Mouse (Mus musculus): Measurements from ENCODE around the gene Ghsr. TPM values are rescaled to one million over a fixed set of nuclear protein-coding genes. Genes with fewer than 3 reads are reported as not detected.

The Ghsr gene
- total RNA-seq, 1 experiment, result 0.13 TPM

- no peak for TF ChIP-seq CHD2 (IDR thresholded peaks at IDR 0.05; ENCODE audit: low read depth, low read length)
- no peak for TF ChIP-seq ZNF384 (IDR thresholded peaks at IDR 0.05; ENCODE audit: low read depth, low read length)
- TF ChIP-seq ZC3H11A (IDR thresholded peaks at IDR 0.05; ENCODE audit: borderline replicate concordance, low read depth, low read length), result 0 out of 2 replicates have a peak, but pooled peaks have one; percentile 23
- TF ChIP-seq HCFC1 (IDR thresholded peaks at IDR 0.05; ENCODE audit: borderline replicate concordance, insufficient read depth, low read length), result no peak
- Histone ChIP-seq H3K36me3 (ENCODE audit: control insufficient read depth, insufficient read depth, low read length, poor library complexity, severe bottlenecking) (no peaks in the 10 kb centered on the region), H3K4me1 (ENCODE audit: control insufficient read depth in 2 of 2, insufficient read depth in 2 of 2, low read length in 2 of 2, poor library complexity in 1 of 2) (no peaks in the 10 kb centered on the region), H3K4me3 (ENCODE audit: insufficient read depth in 1 of 2, low read depth in 1 of 2, low read length in 2 of 2, poor library complexity in 1 of 2, severe bottlenecking in 1 of 2) (no peak overlapping the region), H3K9me3 (ENCODE audit: control insufficient read depth, insufficient read depth, low read depth, low read length) (no peaks in the 10 kb centered on the region), H3K27ac (ENCODE audit: insufficient read depth, low read depth, low read length, poor library complexity, severe bottlenecking) (no peak overlapping the region), H3K9ac (ENCODE audit: insufficient read depth, low read depth, low read length, poor library complexity, severe bottlenecking) (no peak overlapping the region)
- DNase-seq (ENCODE audit: low read depth, low spot score), result peak; percentile 70
- in situ Hi-C loops (cut with MboI; ENCODE audit: low sequenced_read_pairs in 2 of 2, unreplicated experiment in 2 of 2), result no loop called here
These were observed 25.6 kb upstream of the Ghsr start for GRCm38 (mm10) chr3:27345526-27345925.

- in situ Hi-C loops (cut with MboI; ENCODE audit: low sequenced_read_pairs in 2 of 2, unreplicated experiment in 2 of 2), result no loop called here
- Histone ChIP-seq H3K9ac (ENCODE audit: insufficient read depth, low read depth, low read length, poor library complexity, severe bottlenecking) (no peak overlapping the region), H3K36me3 (ENCODE audit: control insufficient read depth, insufficient read depth, low read length, poor library complexity, severe bottlenecking) (no peaks in the 10 kb centered on the region), H3K9me3 (ENCODE audit: control insufficient read depth, insufficient read depth, low read depth, low read length) (no peaks in the 10 kb centered on the region), H3K4me1 (ENCODE audit: control insufficient read depth in 2 of 2, insufficient read depth in 2 of 2, low read length in 2 of 2, poor library complexity in 1 of 2) (no peaks in the 10 kb centered on the region), H3K4me3 (ENCODE audit: insufficient read depth in 1 of 2, low read depth in 1 of 2, low read length in 2 of 2, poor library complexity in 1 of 2, severe bottlenecking in 1 of 2) (no peak overlapping the region), H3K27ac (ENCODE audit: insufficient read depth, low read depth, low read length, poor library complexity, severe bottlenecking) (no peak overlapping the region)
- TF ChIP-seq ZC3H11A (IDR thresholded peaks at IDR 0.05; ENCODE audit: borderline replicate concordance, low read depth, low read length) (no peak), HCFC1 (IDR thresholded peaks at IDR 0.05; ENCODE audit: borderline replicate concordance, insufficient read depth, low read length) (no peak), CHD2 (IDR thresholded peaks at IDR 0.05; ENCODE audit: low read depth, low read length) (no peak), ZNF384 (IDR thresholded peaks at IDR 0.05; ENCODE audit: low read depth, low read length) (no peak), MAFK (IDR thresholded peaks at IDR 0.05; ENCODE audit: insufficient read depth, low read depth, low read length) (no peak)
- DNase-seq (ENCODE audit: low read depth, low spot score), result no peak
These were observed 22.7 kb upstream of the Ghsr start for GRCm38 (mm10) chr3:27348462-27348861.

GRCm38 (mm10) chr3:27351105-27351504 lies 20.0 kb upstream of the Ghsr start:
- Histone ChIP-seq H3K27ac (ENCODE audit: insufficient read depth, low read depth, low read length, poor library complexity, severe bottlenecking) (no peak overlapping the region), H3K4me3 (ENCODE audit: insufficient read depth in 1 of 2, low read depth in 1 of 2, low read length in 2 of 2, poor library complexity in 1 of 2, severe bottlenecking in 1 of 2) (no peak overlapping the region), H3K9ac (ENCODE audit: insufficient read depth, low read depth, low read length, poor library complexity, severe bottlenecking) (no peak overlapping the region), H3K4me1 (ENCODE audit: control insufficient read depth in 2 of 2, insufficient read depth in 2 of 2, low read length in 2 of 2, poor library complexity in 1 of 2) (no peaks in the 10 kb centered on the region), H3K9me3 (ENCODE audit: control insufficient read depth, insufficient read depth, low read depth, low read length) (no peaks in the 10 kb centered on the region), H3K36me3 (ENCODE audit: control insufficient read depth, insufficient read depth, low read length, poor library complexity, severe bottlenecking) (no peaks in the 10 kb centered on the region)
- in situ Hi-C loops (cut with MboI; ENCODE audit: low sequenced_read_pairs in 2 of 2, unreplicated experiment in 2 of 2), result no loop called here
- TF ChIP-seq CHD2 (IDR thresholded peaks at IDR 0.05; ENCODE audit: low read depth, low read length) (no peak), ZC3H11A (IDR thresholded peaks at IDR 0.05; ENCODE audit: borderline replicate concordance, low read depth, low read length) (no peak), ZNF384 (IDR thresholded peaks at IDR 0.05; ENCODE audit: low read depth, low read length) (no peak), MAFK (IDR thresholded peaks at IDR 0.05; ENCODE audit: insufficient read depth, low read depth, low read length) (no peak), HCFC1 (IDR thresholded peaks at IDR 0.05; ENCODE audit: borderline replicate concordance, insufficient read depth, low read length) (no peak)
- DNase-seq (ENCODE audit: low read depth, low spot score), result no peak

GRCm38 (mm10) chr3:27359100-27359720 lies 11.9 kb upstream of the Ghsr start:
- Histone ChIP-seq H3K4me3 (ENCODE audit: insufficient read depth in 1 of 2, low read depth in 1 of 2, low read length in 2 of 2, poor library complexity in 1 of 2, severe bottlenecking in 1 of 2) (no peak overlapping the region), H3K27ac (ENCODE audit: insufficient read depth, low read depth, low read length, poor library complexity, severe bottlenecking) (no peak overlapping the region), H3K36me3 (ENCODE audit: control insufficient read depth, insufficient read depth, low read length, poor library complexity, severe bottlenecking) (no peaks in the 10 kb centered on the region), H3K9me3 (ENCODE audit: control insufficient read depth, insufficient read depth, low read depth, low read length) (no peaks in the 10 kb centered on the region), H3K9ac (ENCODE audit: insufficient read depth, low read depth, low read length, poor library complexity, severe bottlenecking) (no peak overlapping the region), H3K4me1 (ENCODE audit: control insufficient read depth in 2 of 2, insufficient read depth in 2 of 2, low read length in 2 of 2, poor library complexity in 1 of 2) (no peaks in the 10 kb centered on the region)
- DNase-seq (ENCODE audit: low read depth, low spot score), result no peak
- in situ Hi-C loops (cut with MboI; ENCODE audit: low sequenced_read_pairs in 2 of 2, unreplicated experiment in 2 of 2), result no loop called here
- TF ChIP-seq ZNF384 (IDR thresholded peaks at IDR 0.05; ENCODE audit: low read depth, low read length), result no peak
- no peak for TF ChIP-seq CHD2 (IDR thresholded peaks at IDR 0.05; ENCODE audit: low read depth, low read length)
- no peak for TF ChIP-seq ZC3H11A (IDR thresholded peaks at IDR 0.05; ENCODE audit: borderline replicate concordance, low read depth, low read length)
- TF ChIP-seq MAFK (IDR thresholded peaks at IDR 0.05; ENCODE audit: insufficient read depth, low read depth, low read length), result no peak
- no peak for TF ChIP-seq HCFC1 (IDR thresholded peaks at IDR 0.05; ENCODE audit: borderline replicate concordance, insufficient read depth, low read length)

Data from ES-E14 (cell line).